Mouse (Mus musculus) liver, embryonic 13.5 days (tissue): Measurements from ENCODE around the gene Zfand2b. TPM values are rescaled to one million over a fixed set of nuclear protein-coding genes. Genes with fewer than 3 reads are reported as not detected.

Experiments
- ATAC-seq: fragments of 200-750 bp; cut with Nextera tagmentation; 2 replicates; pipeline ENCODE4 v1.8.0; 2017; ENCODE audit warnings: low read depth, mild to moderate bottlenecking, moderate number of reproducible peaks, moderate library complexity
- DNase-seq: peaks from one replicate; pipeline ENCODE4 v3.0.0; 2022
- H3K27ac ChIP-seq: fragments of 300-500 bp; sonication (generic); 2 replicates; pipeline ENCODE4 v1.5.1; 2015; ENCODE audit warnings: moderate library complexity, mild to moderate bottlenecking, inconsistent platforms
- H3K27me3 ChIP-seq: fragments of 300-500 bp; sonication (generic); 2 replicates; pipeline ENCODE4 v1.6.1; 2015; ENCODE audit warnings: mild to moderate bottlenecking, inconsistent platforms
- H3K36me3 ChIP-seq: fragments of 300-500 bp; sonication (generic); 2 replicates; pipeline ENCODE4 v1.6.1; 2015; ENCODE audit warnings: mild to moderate bottlenecking, inconsistent platforms
- H3K4me1 ChIP-seq: fragments of 300-500 bp; sonication (generic); replicated peaks from 2 replicates; pipeline ENCODE4 v1.6.1; 2015; ENCODE audit warnings: inconsistent platforms
- H3K4me2 ChIP-seq: fragments of 300-500 bp; sonication (generic); 2 replicates; pipeline ENCODE4 v1.6.1; 2015; ENCODE audit warnings: inconsistent platforms, mild to moderate bottlenecking, moderate library complexity
- H3K4me3 ChIP-seq: fragments of 300-500 bp; sonication (generic); replicated peaks from 2 replicates; pipeline ENCODE4 v1.5.1; 2015; ENCODE audit warnings: mild to moderate bottlenecking, inconsistent platforms
- H3K9ac ChIP-seq: fragments of 300-500 bp; sonication (generic); 2 replicates; pipeline ENCODE4 v1.6.1; 2015; ENCODE audit warnings: mild to moderate bottlenecking, inconsistent platforms
- H3K9me3 ChIP-seq: fragments of 300-500 bp; sonication (generic); replicated peaks from 2 replicates; pipeline ENCODE4 v1.6.1; 2016; ENCODE audit warnings: inconsistent platforms
- WGBS: fragments of 180-500 bp; shearing (Covaris S2); methylation state at CpG from one replicate; pipeline ENCODE4 v1.1.7; 2015; ENCODE audit not compliant: insufficient replicate concordance; 5-methylcytosine and 5-hydroxymethylcytosine counted together
- polyA plus RNA-seq: library from polyadenylated mRNA; unstranded; fragments of >200 nt; fragmentation: Nextera tagmentation; extraction: Ambion mirVana; gene quantifications from 2 replicates; pipeline ENCODE4 v1.2.1, GENCODE M21; 2015

The Zfand2b gene
- polyA plus RNA-seq = 40.0 and 44.7 TPM in 2 replicates

DNA sequence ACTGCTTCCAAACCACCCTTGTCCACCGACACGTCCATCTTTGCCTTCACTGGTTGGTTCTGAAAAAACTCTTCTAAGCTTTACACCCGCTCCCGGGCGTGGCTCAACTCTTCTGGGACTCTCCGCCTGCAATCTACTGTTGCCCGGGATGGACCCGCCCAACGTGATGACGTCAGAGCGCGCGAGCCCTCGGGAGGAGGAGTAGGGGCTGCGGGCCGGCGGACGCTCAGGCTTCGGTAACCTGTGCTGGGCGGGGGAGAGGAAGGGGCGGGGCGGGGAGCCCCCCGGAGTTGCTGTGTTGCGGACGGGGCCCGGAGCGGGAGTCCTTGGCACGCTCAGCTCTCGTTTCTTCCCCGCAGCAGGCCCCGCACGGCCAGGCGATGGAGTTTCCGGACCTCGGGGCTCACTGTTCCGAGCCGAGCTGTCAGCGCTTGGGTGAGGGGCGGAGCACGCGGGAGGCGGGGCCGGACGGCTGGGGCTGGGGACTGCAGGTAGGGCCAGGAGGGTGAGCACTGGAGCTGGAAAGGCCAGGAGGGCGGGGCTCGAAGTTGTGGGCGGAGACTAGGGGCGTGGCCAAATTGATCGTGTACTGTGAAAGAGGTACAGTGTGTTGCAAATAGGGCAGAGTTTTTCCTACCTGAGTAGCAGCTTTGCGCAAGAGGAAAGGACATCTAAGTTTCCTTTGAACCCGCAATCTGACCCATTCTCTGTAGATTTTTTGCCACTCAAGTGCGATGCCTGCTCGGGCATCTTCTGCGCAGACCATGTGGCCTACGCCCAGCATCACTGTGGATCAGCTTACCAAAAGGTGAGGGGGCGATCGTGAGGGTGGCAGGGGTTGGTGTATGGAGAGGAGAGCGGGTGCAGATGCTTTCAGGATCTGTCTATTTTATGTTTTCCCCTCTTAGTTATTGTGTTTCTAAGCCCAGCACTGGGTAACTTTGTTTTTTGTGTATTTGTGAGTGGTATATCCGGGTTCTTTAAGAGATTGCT is at the start of gene Zfand2b:
TSS of gene Zfand2b (plus strand) at position 175 of the 993 bp plus-strand sequence.
- peak; percentile 97 for DNase-seq
- Histone ChIP-seq H3K27me3 (no peaks in the 10 kb centered on the region), H3K27ac (peak within 1 kb of the TSS; percentile 98), H3K36me3 (peaks cover 45% of the 10 kb centered on the region), H3K4me3 (peak within 1 kb of the TSS; percentile 89), H3K4me1 (peaks cover 35% of the 10 kb centered on the region), H3K4me2 (peak within 1 kb of the TSS; percentile 91), H3K9me3 (no peaks in the 10 kb centered on the region), H3K9ac (peak within 1 kb of the TSS; percentile 93)
- peak; percentile 96 for ATAC-seq
- WGBS = 3% methylated on average over 59 of the region's 59 CpGs

DNA sequence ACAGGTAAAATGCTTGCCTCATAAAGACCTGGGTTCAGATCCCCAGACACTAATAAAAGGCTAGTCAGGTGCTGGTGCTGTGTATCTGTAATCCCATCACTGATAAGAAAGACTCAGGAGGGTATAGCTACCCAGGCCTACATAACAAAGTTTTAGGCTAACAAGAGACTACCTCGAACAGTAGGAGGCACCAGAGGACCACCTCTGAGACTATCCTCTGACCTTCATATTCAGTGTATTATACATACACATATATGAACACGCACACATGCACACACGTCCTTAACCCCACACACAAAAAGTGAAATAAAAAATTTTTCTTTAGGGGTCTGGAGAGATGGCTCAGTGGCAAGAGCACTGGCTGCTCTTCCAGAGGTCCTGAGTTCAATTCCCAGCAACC is 46.2 kb upstream of the Zfand2b start:
- ATAC-seq (no peak), DNase-seq (no peak)
- 53% methylated on average over 3 of the region's 3 CpGs for WGBS
- no peak overlapping the region for H3K4me3 ChIP-seq
- H3K9me3 ChIP-seq = no peaks in the 10 kb centered on the region
- no peaks in the 10 kb centered on the region for H3K36me3 ChIP-seq
- H3K27ac ChIP-seq = no peak overlapping the region
- no peaks in the 10 kb centered on the region for H3K27me3 ChIP-seq
- no peak overlapping the region for H3K9ac ChIP-seq
- H3K4me1 ChIP-seq = peaks cover 23% of the 10 kb centered on the region
- no peak overlapping the region for H3K4me2 ChIP-seq

DNA sequence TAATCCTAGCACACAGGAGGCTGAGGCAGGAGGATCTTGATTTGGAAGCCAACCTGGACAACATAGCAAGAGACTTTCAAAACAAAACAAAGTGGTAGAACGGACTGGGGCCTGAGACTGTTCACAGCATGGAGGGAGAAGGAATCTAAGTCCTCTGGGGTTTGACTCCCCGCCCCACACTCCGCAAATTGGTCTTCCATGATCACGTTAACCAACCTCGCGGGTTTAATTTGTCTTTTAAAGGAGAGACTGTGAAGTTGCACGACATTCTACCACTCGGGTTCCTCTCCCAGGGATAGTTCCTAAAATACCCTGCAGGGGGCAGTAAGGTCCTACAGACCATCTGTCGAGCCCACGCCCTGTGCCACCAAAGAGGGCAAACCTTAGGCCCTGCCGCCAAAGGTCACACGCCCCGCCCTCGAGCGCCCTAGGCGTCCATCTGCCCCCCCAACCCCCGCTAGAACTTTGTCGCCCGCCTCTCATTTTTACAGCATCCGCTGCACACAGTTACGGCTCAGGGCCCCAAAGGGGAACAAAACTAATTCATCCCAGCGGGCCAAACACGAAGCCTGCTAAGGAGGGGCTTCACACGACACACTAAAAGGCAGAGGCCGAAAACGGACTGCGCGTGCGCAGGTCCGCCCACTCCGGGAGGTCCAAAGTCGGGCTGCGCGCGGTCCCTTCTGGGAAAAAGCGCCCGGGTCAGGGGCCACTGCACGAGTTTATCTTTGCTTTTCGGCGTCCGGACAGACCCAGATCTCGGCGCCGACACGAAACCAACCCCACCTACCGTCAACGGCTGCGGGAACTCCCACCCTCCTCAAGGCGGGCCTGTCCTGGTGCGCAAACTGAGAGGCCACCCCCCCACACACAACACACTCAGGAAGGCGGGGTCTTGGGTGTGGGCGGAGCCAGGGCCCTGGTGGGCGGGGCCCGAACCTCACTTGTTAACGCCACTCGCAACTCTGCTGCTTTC is 43.8 kb upstream of the Zfand2b start, which contains the start of gene Nhej1:
TSS of gene Nhej1 (minus strand) at position 855 of the 976 bp plus-strand sequence.
- Histone ChIP-seq H3K4me2 (peak within 1 kb of the TSS; percentile 74), H3K36me3 (no peaks in the 10 kb centered on the region), H3K4me1 (peaks cover 23% of the 10 kb centered on the region), H3K4me3 (peak within 1 kb of the TSS; percentile 66), H3K9me3 (no peaks in the 10 kb centered on the region), H3K27me3 (no peaks in the 10 kb centered on the region), H3K27ac (peak within 1 kb of the TSS; percentile 97), H3K9ac (peak within 1 kb of the TSS; percentile 75)
- peak; percentile 93 for DNase-seq
- ATAC-seq = peak; percentile 93
- WGBS = 2% methylated on average over 56 of the region's 56 CpGs

DNA sequence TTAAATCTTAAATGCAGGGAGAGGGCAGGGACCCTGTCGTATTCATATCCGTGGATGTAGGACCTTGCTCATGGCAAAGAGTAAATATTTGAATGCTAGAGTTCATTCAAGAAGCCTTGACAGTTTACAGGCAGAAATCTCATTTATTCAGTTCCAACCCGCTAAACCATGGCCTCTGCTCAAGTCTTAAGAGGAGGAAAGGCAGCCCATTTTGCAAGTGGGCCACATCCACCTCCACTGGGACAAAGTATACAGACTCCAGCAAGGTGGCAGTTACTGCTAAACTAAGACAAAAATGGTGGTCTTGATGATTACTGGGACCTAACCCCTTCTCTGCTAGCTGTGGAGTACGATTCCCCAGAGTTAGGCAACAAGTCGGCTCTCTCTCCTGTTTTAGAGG is 43.0 kb upstream of the Zfand2b start:
- Histone ChIP-seq H3K9me3 (no peaks in the 10 kb centered on the region), H3K27me3 (no peaks in the 10 kb centered on the region), H3K4me1 (peaks cover 23% of the 10 kb centered on the region), H3K27ac (peak overlapping the region; percentile 97), H3K4me3 (peak overlapping the region; percentile 66), H3K9ac (peak overlapping the region; percentile 75), H3K4me2 (peak overlapping the region; percentile 74), H3K36me3 (no peaks in the 10 kb centered on the region)
- 27% methylated on average over 5 of the region's 5 CpGs for WGBS
- ATAC-seq = no peak
- no peak for DNase-seq

DNA sequence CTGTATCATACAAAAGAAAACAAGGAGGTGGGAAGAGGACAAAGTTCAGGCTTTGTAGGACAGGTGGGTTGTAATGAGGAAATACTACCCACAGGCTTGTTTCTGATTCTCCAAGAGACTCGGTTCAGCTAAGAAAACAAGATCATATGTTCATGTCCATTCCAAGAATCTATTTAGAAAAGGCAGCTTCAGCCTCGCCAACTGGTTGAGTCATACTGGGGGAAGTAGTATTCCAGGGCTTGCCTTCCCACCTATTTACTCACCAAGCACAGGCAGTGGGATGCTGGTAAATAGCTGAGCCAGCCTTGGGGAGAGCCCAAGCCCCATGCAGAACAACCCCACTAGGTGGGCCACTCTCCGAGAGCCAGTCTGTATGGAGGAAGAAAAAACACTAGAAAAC is 39.8 kb upstream of the Zfand2b start:
- no peaks in the 10 kb centered on the region for H3K36me3 ChIP-seq
- no peak overlapping the region for H3K9ac ChIP-seq
- ATAC-seq = no peak
- DNase-seq = no peak
- 65% methylated on average over 3 of the region's 3 CpGs for WGBS
- H3K4me1 ChIP-seq = peaks cover 33% of the 10 kb centered on the region
- H3K27me3 ChIP-seq = no peaks in the 10 kb centered on the region
- no peak overlapping the region for H3K27ac ChIP-seq
- no peak overlapping the region for H3K4me2 ChIP-seq
- H3K4me3 ChIP-seq = no peak overlapping the region
- H3K9me3 ChIP-seq = no peaks in the 10 kb centered on the region

DNA sequence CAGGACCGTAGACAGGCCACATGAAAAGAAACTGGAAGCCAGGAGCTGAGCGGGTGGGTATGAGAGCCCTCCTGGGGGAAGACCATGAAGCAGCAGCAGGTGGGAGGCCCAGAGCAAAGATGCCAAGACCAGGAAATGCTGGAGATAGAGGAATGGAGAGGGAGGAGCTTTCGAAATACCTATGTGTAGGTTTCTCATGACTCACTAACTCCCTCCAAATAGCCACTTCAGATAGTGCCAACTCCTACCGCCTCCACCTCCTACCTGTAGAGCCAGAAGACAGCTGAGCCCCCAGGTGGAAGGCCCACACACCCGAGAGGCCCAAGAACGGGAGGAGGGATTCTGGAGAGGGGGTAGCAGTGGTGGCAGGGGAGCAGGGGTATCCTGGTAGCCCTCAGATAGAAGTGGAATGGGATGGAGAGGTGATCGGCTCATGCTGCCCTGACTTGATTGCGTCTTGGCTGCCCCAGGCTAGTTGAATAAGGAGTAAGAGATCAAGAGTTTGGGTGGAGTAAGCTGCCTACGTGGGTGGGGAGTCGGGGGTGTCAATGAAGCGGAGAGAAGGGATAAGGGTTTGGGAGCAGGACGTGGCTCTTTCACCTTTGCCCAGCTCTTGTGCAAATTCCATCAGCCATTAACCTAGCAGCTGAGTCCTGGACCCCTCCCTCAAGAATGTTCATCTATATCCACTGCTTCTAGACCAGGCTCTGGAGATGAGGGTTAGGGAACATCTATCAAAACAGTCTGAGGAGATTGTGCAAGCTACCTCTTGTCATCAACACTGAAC is 34.8 kb upstream of the Zfand2b start, which contains the start of gene Slc23a3:
TSS of gene Slc23a3 (minus strand) at position 470 of the 787 bp plus-strand sequence.
- Histone ChIP-seq H3K4me1 (peaks cover 59% of the 10 kb centered on the region), H3K4me2 (peak within 1 kb of the TSS; percentile 21), H3K4me3 (no peak within 1 kb of the TSS), H3K27ac (peak within 1 kb of the TSS; percentile 19), H3K9ac (peak within 1 kb of the TSS; percentile 14; the same call in 1 of the 2 replicates), H3K27me3 (no peaks in the 10 kb centered on the region), H3K36me3 (peaks cover 39% of the 10 kb centered on the region), H3K9me3 (no peaks in the 10 kb centered on the region)
- 54% methylated on average over 12 of the region's 12 CpGs for WGBS
- no peak for DNase-seq
- ATAC-seq = no peak

DNA sequence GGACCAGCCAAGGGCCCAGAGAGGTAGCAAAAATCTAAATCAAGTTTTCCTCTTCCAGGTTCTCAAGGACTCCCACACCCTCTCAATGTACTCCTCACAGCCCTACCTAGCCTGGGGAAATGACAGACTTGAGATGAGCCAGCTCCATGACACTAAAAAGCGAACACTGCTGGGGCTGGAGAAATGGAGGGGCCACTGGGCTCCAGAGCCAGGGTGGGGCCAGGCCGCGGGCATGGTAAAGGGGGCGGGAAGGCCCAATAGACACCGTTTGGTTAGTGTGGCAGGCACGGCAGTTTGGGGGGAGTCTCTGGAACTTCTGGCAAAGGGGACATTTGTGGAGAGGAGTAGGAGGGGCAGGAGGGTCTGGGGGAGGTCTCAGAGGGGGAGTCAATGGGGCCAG is 32.2 kb upstream of the Zfand2b start:
- Histone ChIP-seq H3K27me3 (no peaks in the 10 kb centered on the region), H3K4me3 (peak overlapping the region; percentile 95), H3K27ac (peak overlapping the region; percentile 100), H3K9ac (peak overlapping the region; percentile 99), H3K4me2 (peak overlapping the region; percentile 93), H3K36me3 (peaks cover 54% of the 10 kb centered on the region), H3K9me3 (no peaks in the 10 kb centered on the region), H3K4me1 (peaks cover 84% of the 10 kb centered on the region)
- ATAC-seq (peak; percentile 73), DNase-seq (no peak)
- WGBS = 28% methylated on average over 6 of the region's 6 CpGs

DNA sequence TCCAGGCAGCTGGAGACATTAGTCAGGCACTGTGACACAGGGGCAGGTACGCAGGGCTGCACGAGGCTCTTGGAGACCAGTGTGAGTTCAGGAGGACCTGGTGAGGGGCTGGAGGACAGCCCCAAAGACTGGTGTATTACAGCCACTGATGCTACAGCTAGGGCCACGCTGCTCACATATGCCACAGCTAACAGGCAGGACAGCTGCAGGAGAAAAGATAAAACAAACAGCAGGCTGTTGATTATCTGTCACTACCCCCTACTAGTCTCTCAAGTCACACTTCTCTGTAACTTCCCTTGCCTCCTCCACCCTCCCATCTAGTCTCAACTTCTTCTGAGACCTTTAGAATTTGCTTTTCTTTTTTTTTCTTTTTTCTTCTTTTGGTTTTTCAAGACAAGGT is 31.7 kb upstream of the Zfand2b start:
- peaks cover 54% of the 10 kb centered on the region for H3K36me3 ChIP-seq
- WGBS = 12% methylated on average over 3 of the region's 3 CpGs
- peaks cover 84% of the 10 kb centered on the region for H3K4me1 ChIP-seq

DNA sequence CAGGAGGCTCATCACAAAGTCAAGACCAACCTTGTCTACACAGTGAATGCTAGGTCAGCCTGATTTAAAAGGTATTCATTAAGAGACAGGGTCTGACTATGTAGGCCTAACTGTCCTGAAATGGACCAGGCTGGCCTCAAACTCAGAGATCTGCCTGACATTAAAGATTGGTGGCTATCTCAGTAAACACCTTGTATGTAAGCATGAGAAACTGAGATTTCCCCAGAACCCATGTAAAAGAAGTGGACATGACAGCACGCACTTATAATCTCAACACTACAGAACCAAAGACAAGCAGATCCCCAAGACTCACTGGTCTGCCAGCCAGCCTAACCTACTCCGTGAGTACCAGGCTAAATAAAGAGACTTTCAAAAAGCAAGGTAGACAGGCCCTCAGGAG is 30.0 kb upstream of the Zfand2b start:
- Histone ChIP-seq H3K4me1 (peaks cover 77% of the 10 kb centered on the region), H3K4me2 (peak overlapping the region; percentile 93), H3K4me3 (peak overlapping the region; percentile 95), H3K9me3 (no peaks in the 10 kb centered on the region), H3K36me3 (peaks cover 54% of the 10 kb centered on the region), H3K9ac (peak overlapping the region; percentile 99), H3K27me3 (no peaks in the 10 kb centered on the region), H3K27ac (peak overlapping the region; percentile 100)
- 53% methylated on average over 2 of the region's 2 CpGs for WGBS
- ATAC-seq = no peak
- DNase-seq = no peak

More for the DNA sequence above, 31.7 kb upstream of the Zfand2b start:
- peak overlapping the region; percentile 99 for H3K9ac ChIP-seq
- H3K4me3 ChIP-seq = peak overlapping the region; percentile 95
- H3K27ac ChIP-seq = peak overlapping the region; percentile 100
- ATAC-seq (peak; percentile 89), DNase-seq (peak; percentile 72)
- no peaks in the 10 kb centered on the region for H3K9me3 ChIP-seq
- no peaks in the 10 kb centered on the region for H3K27me3 ChIP-seq
- H3K4me2 ChIP-seq = peak overlapping the region; percentile 93

DNA sequence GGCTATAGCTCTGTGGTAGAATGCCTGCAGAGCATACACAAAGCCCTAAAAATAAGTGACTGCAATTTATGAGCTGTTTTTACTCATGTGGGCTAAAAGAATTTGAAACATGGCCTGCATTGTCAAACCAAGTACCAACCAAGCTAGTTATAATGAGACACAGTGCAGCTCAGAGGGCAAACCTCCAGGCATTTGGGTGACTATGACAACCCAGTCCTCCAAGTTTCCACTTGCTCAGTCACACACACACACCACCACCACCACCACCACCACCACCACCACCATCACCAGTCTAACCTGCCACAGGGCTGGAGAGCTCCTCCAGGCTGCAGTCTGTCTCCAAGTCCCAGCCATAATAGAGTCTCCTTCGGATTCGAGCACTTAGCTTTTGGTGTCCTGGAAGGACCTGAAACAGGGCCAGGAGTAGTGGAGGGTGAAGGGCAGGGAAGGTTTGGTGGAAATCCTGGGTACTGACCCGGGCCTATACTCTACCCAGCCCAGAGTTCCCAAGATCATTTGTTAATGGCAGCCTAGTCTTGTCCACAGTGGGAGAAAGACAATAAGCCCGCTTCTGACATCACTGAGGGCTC is 27.8 kb upstream of the Zfand2b start:
- Histone ChIP-seq H3K4me1 (peaks cover 80% of the 10 kb centered on the region), H3K4me3 (peak overlapping the region; percentile 95), H3K4me2 (peak overlapping the region; percentile 93), H3K27ac (peak overlapping the region; percentile 100), H3K36me3 (peaks cover 61% of the 10 kb centered on the region), H3K9me3 (no peaks in the 10 kb centered on the region), H3K9ac (peak overlapping the region; percentile 99), H3K27me3 (no peaks in the 10 kb centered on the region)
- DNase-seq (no peak), ATAC-seq (no peak)
- WGBS = 36% methylated on average over 4 of the region's 4 CpGs
